Mouse (Mus musculus): ENCODE results near the gene Mta3.

- no peak for TF ChIP-seq CHD2 (IDR thresholded peaks at IDR 0.05; ENCODE audit: low read depth, low read length)
- no peak for TF ChIP-seq ZC3H11A (IDR thresholded peaks at IDR 0.05; ENCODE audit: borderline replicate concordance, low read depth, low read length)
- no peak for TF ChIP-seq HCFC1 (IDR thresholded peaks at IDR 0.05; ENCODE audit: borderline replicate concordance, insufficient read depth, low read length)
- no peak for TF ChIP-seq MAFK (IDR thresholded peaks at IDR 0.05; ENCODE audit: insufficient read depth, low read depth, low read length)
- TF ChIP-seq ZNF384 (IDR thresholded peaks at IDR 0.05; ENCODE audit: low read depth, low read length), result no peak
Measured at GRCm38 (mm10) chr17:83821876-83822275, 115.9 kb downstream of the Mta3 start.
